In genomic region chr13:44734441-44734840, GRCm38 (mm10) we compare ENCODE assay signal across 8 mouse cellular contexts. TPM values are rescaled to one million over a fixed set of nuclear protein-coding genes. Genes with fewer than 3 reads are reported as not detected.
A peak's percentile ranks its signal among the peaks of the same experiment; 100 is the strongest.
DNase-seq lines count a peak whose midpoint lies in the region; ATAC-seq and TF ChIP-seq lines count a peak whose summit lies in the region.

No protein-coding gene starts in this region.

- H3K4me3 ChIP-seq in erythroblast, embryonic 14.5 days (replicated peaks): peak overlapping the region; percentile 89
- H3K4me3 ChIP-seq in testis, adult 2 months (ENCODE audit: control insufficient read depth, low read depth, low read length): peak overlapping the region; percentile 92
- peak overlapping the region; percentile 79 for H3K4me3 ChIP-seq in limb, embryonic 14.5 days (replicated peaks; ENCODE audit: low read length)
- peak overlapping the region; percentile 73 for H3K4me3 ChIP-seq in stomach, postnatal 0 days (ENCODE audit: low read depth, low read length)

- 44% methylated on average over 5 of the region's 5 CpGs for WGBS in limb, embryonic 14.5 days
- 47% methylated on average over 5 of the region's 5 CpGs for WGBS in stomach, postnatal 0 days

- H3K36me3 ChIP-seq in erythroblast, embryonic 14.5 days (ENCODE audit: control insufficient read depth): peaks cover 5% of the 10 kb centered on the region
- H3K36me3 ChIP-seq in testis, adult 2 months (ENCODE audit: control insufficient read depth, insufficient read depth, low read length): no peaks in the 10 kb centered on the region
- H3K36me3 ChIP-seq in limb, embryonic 14.5 days (ENCODE audit: control insufficient read depth, insufficient read depth, low read length): no peaks in the 10 kb centered on the region
- H3K36me3 ChIP-seq in stomach, postnatal 0 days (ENCODE audit: control insufficient read depth, insufficient read depth, low read length): no peaks in the 10 kb centered on the region

- DNase-seq in testis, postnatal 10 days (ENCODE audit: low spot score): no peak
- no peak for DNase-seq in limb, embryonic 14.5 days (ENCODE audit: low spot score)
- DNase-seq in stomach, postnatal 0 days (ENCODE audit: low spot score): no peak
- no peak for DNase-seq in cerebellum, postnatal 25 days

- H3K4me2 ChIP-seq in limb, embryonic 14.5 days (replicated peaks; ENCODE audit: low read depth, low read length, severe bottlenecking): peak overlapping the region; percentile 54
- H3K4me2 ChIP-seq in stomach, postnatal 0 days (replicated peaks; ENCODE audit: low read depth): peak overlapping the region; percentile 67

- peaks cover 40% of the 10 kb centered on the region for H3K4me1 ChIP-seq in erythroblast, embryonic 14.5 days (ENCODE audit: control insufficient read depth)
- peaks cover 7% of the 10 kb centered on the region for H3K4me1 ChIP-seq in testis, adult 2 months (ENCODE audit: control insufficient read depth, insufficient read depth, low read length)
- H3K4me1 ChIP-seq in limb, embryonic 14.5 days (ENCODE audit: control insufficient read depth, insufficient read depth, low read length): peaks cover 29% of the 10 kb centered on the region
- H3K4me1 ChIP-seq in stomach, postnatal 0 days (replicated peaks; ENCODE audit: control insufficient read depth, insufficient read depth): 0 out of 2 replicates have a peak, but pooled peaks cover 1% of the 10 kb centered on the region

- H3K9ac ChIP-seq in limb, embryonic 14.5 days (ENCODE audit: low read depth, low read length, severe bottlenecking): no peak overlapping the region
- H3K9ac ChIP-seq in stomach, postnatal 0 days (ENCODE audit: low read length): no peak overlapping the region; the same call in 1 of the 2 replicates

- TF ChIP-seq POLR2A in testis, adult 2 months (IDR thresholded peaks at IDR 0.05; ENCODE audit: control insufficient read depth, low read depth, low read length): no peak
- no peak for TF ChIP-seq POLR2A in limb, embryonic 14.5 days (IDR thresholded peaks at IDR 0.05; ENCODE audit: borderline replicate concordance, extremely low read depth, insufficient read depth, insufficient read length)

- H3K27me3 ChIP-seq in erythroblast, embryonic 14.5 days (ENCODE audit: control insufficient read depth): no peaks in the 10 kb centered on the region
- no peaks in the 10 kb centered on the region for H3K27me3 ChIP-seq in testis, adult 2 months (ENCODE audit: control insufficient read depth, insufficient read depth, low read length)
- H3K27me3 ChIP-seq in limb, embryonic 14.5 days (ENCODE audit: control insufficient read depth, insufficient read depth, low read length): no peaks in the 10 kb centered on the region
- no peaks in the 10 kb centered on the region for H3K27me3 ChIP-seq in stomach, postnatal 0 days (ENCODE audit: control insufficient read depth, insufficient read depth, low read length)

- no peaks in the 10 kb centered on the region for H3K9me3 ChIP-seq in erythroblast, embryonic 14.5 days (ENCODE audit: control insufficient read depth, low read length)
- H3K9me3 ChIP-seq in limb, embryonic 14.5 days (ENCODE audit: control insufficient read depth, low read length): no peaks in the 10 kb centered on the region
- no peaks in the 10 kb centered on the region for H3K9me3 ChIP-seq in stomach, postnatal 0 days (ENCODE audit: control insufficient read depth, low read length)

- peak overlapping the region; percentile 87 for H3K27ac ChIP-seq in testis, adult 2 months (ENCODE audit: control insufficient read depth, insufficient read depth, low read depth, low read length)
- H3K27ac ChIP-seq in limb, embryonic 14.5 days (replicated peaks; ENCODE audit: low read depth, low read length): no peak overlapping the region
- H3K27ac ChIP-seq in stomach, postnatal 0 days (replicated peaks): peak overlapping the region; percentile 88

- TF ChIP-seq EP300 in stomach, postnatal 0 days (optimal IDR thresholded peaks at IDR 0.05): no peak

- TF ChIP-seq CTCF in testis, adult 2 months (IDR thresholded peaks at IDR 0.05; ENCODE audit: control insufficient read depth, insufficient read depth, insufficient replicate concordance, low read depth, low read length): no peak
- TF ChIP-seq CTCF in stomach, postnatal 0 days (IDR thresholded peaks at IDR 0.05; ENCODE audit: low read depth): no peak

- no peak for ATAC-seq in erythroblast, adult 5-6 weeks (replicated peaks; ENCODE audit: low FRiP score, poor library complexity, severe bottlenecking)
- no peak for ATAC-seq in limb, embryonic 14.5 days (ENCODE audit: low FRiP score, low read depth)
- no peak for ATAC-seq in stomach, postnatal 0 days (ENCODE audit: low FRiP score, low TSS enrichment)
- no peak for ATAC-seq in frontal cortex, adult (ENCODE audit: low TSS enrichment)

RNA-seq across cellular contexts. Expression of gene Jarid2, which starts 5.2 kb away (rescaled TPM):
- polyA plus RNA-seq in erythroblast, embryonic 14.5 days (2012): 0.74 and 0.96 TPM in 2 replicates
- 10.4 and 25.9 TPM in 2 replicates for total RNA-seq in erythroblast, adult 5-6 weeks (2015; ENCODE audit: low replicate concordance)
- 10.1 and 10.9 TPM in 2 replicates for total RNA-seq in erythroblast, adult 5-6 weeks (2017; ENCODE audit: low replicate concordance)
- polyA plus RNA-seq in testis, adult 2 months (2012; rRNA removed): 19.5 and 21.0 TPM in 2 replicates
- polyA plus RNA-seq in limb, embryonic 14.5 days (2012; rRNA removed): 25.7 and 29.9 TPM in 2 replicates
- 22.8 and 28.4 TPM in 2 replicates for polyA plus RNA-seq in limb, embryonic 14.5 days (2014; fragmentation: Nextera tagmentation; extraction: Ambion mirVana)
- polyA plus RNA-seq in stomach, postnatal 0 days (2015; fragmentation: Nextera tagmentation; extraction: Ambion mirVana): 8.0 and 8.3 TPM in 2 replicates
